Mouse (Mus musculus) lung, embryonic 15.5 days (tissue): ENCODE results near the gene Mrgpre. TPM values are rescaled to one million over a fixed set of nuclear protein-coding genes. Genes with fewer than 3 reads are reported as not detected.

Source experiments
- ATAC-seq: fragments of 200-750 bp; cut with Nextera tagmentation; 2 replicates; pipeline ENCODE4 v1.8.0; 2017; ENCODE audit warnings: moderate number of reproducible peaks, borderline replicate concordance; ENCODE audit not compliant: low FRiP score, low TSS enrichment; ENCODE audit errors: extremely low read depth
- H3K27ac ChIP-seq: fragments of 300-500 bp; sonication (generic); 2 replicates; pipeline ENCODE4 v1.5.1; 2015; ENCODE audit warnings: moderate library complexity, mild to moderate bottlenecking, inconsistent platforms
- H3K27me3 ChIP-seq: fragments of 300-500 bp; sonication (generic); 2 replicates; pipeline ENCODE4 v1.6.1; 2015; ENCODE audit warnings: inconsistent platforms
- H3K36me3 ChIP-seq: fragments of 300-500 bp; sonication (generic); 2 replicates; pipeline ENCODE4 v1.6.1; 2015; ENCODE audit warnings: inconsistent platforms
- H3K4me1 ChIP-seq: fragments of 300-500 bp; sonication (generic); 2 replicates; pipeline ENCODE4 v1.6.1; 2015; ENCODE audit warnings: inconsistent platforms
- H3K4me2 ChIP-seq: fragments of 300-500 bp; sonication (generic); 2 replicates; pipeline ENCODE4 v1.6.1; 2015; ENCODE audit warnings: inconsistent platforms, mild to moderate bottlenecking, moderate library complexity
- H3K4me3 ChIP-seq: fragments of 300-500 bp; sonication (generic); 2 replicates; pipeline ENCODE4 v1.5.1; 2015; ENCODE audit warnings: mild to moderate bottlenecking, inconsistent platforms
- H3K9ac ChIP-seq: fragments of 300-500 bp; sonication (generic); 2 replicates; pipeline ENCODE4 v1.6.1; 2015; ENCODE audit warnings: inconsistent platforms
- H3K9me3 ChIP-seq: fragments of 300-500 bp; sonication (generic); 2 replicates; pipeline ENCODE4 v1.6.1; 2016; ENCODE audit warnings: inconsistent platforms
- WGBS: fragments of 180-500 bp; shearing (Covaris S2); methylation state at CpG from one replicate; pipeline ENCODE4 v1.1.7; 2015; 5-methylcytosine and 5-hydroxymethylcytosine counted together
- polyA plus RNA-seq: library from polyadenylated mRNA; unstranded; fragments of >200 nt; fragmentation: Nextera tagmentation; extraction: Ambion mirVana; gene quantifications from 2 replicates; pipeline ENCODE4 v1.2.1, GENCODE M21; 2015

Mrgpre gene
- polyA plus RNA-seq, 1 experiment from 2014 or later, result 1.1 TPM

GRCm38 (mm10) chr7:143819201-143819600, 34.9 kb upstream of the Mrgpre start:
- ATAC-seq, result no peak
- Histone ChIP-seq H3K4me1 (peaks cover 13% of the 10 kb centered on the region), H3K9ac (no peak overlapping the region), H3K27me3 (no peaks in the 10 kb centered on the region), H3K27ac (no peak overlapping the region), H3K36me3 (peaks cover 12% of the 10 kb centered on the region; the same call in 1 of the 2 replicates), H3K9me3 (no peaks in the 10 kb centered on the region), H3K4me2 (no peak overlapping the region), H3K4me3 (no peak overlapping the region)
- WGBS, result 58% methylated on average over 4 of the region's 4 CpGs

DNA sequence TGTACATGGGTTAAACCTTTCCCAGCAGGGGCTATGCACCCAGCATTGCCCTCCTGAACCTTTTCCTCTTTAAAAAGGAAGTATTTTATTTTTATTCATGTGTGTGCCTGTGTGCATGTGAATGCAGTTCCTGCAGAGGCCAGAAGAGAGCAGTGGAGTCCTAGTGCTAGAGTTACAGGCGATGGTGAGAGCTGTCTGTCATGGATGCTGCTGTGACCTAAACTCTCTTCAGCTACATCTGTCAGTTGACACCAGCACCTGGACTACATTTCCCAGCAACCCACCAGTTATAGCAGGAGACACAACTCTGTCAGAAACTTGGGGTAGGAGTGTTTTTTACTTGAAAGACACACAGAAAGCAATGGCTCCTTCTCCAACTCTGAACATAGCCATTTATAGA, 24.6 kb upstream of the Mrgpre start:
- 61% methylated on average over 1 of the region's 1 CpGs for WGBS

GRCm38 (mm10) chr7:143805199-143805624, 20.9 kb upstream of the Mrgpre start:
- peak; percentile 37 for ATAC-seq
- Histone ChIP-seq H3K4me3 (no peak overlapping the region), H3K27me3 (no peaks in the 10 kb centered on the region), H3K27ac (no peak overlapping the region), H3K36me3 (peaks cover 23% of the 10 kb centered on the region), H3K4me1 (peaks cover 4% of the 10 kb centered on the region; the same call in 1 of the 2 replicates), H3K4me2 (no peak overlapping the region), H3K9ac (no peak overlapping the region), H3K9me3 (no peaks in the 10 kb centered on the region)
- WGBS, result 42% methylated on average over 5 of the region's 5 CpGs

More for the DNA sequence above, 24.6 kb upstream of the Mrgpre start:
- H3K4me2 ChIP-seq, result no peak overlapping the region
- no peak for ATAC-seq
- H3K9ac ChIP-seq, result no peak overlapping the region
- peaks cover 4% of the 10 kb centered on the region; the same call in 1 of the 2 replicates for H3K4me1 ChIP-seq
- H3K36me3 ChIP-seq, result peaks cover 24% of the 10 kb centered on the region
- no peak overlapping the region for H3K4me3 ChIP-seq
- H3K27me3 ChIP-seq, result no peaks in the 10 kb centered on the region
- no peak overlapping the region for H3K27ac ChIP-seq
- H3K9me3 ChIP-seq, result no peaks in the 10 kb centered on the region

DNA sequence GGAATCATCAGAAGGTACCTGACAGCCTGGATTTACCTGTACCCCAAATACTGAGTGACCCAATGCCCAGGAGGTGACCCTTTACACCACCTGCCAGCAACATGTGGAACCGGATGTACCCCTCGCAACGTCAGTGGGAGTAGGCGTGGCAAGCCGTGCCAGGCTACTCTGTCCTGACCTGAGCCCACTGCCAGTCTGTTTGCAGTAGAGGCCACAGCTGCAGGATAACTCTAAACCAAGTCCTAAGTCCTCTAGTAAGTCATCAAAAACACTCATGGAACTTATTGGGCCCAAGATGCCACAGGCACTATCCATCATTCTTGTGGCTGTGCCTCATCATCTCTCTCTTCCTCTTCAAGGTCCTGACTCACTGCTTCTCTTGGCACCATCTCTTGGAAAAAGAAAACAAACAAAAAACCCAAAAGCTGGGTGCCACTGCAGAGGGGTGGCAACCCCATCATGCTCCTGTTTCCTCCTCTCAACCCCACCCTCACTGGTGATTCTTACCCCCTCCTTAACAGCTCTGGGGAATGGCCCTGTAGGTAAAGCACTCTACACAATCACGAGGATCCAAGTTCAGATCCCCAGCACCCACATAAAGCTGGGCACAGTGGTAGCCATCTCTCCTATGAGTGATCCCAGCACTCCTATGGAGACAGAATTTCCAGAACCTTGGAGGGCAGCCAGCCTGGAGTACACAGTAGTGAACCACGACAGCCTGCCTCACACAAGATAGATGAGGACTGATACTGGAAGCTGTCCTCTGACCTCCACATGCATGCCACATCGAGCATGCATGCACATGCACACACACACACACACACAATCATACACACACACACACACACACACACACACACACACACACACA, 17.1 kb upstream of the Mrgpre start:
- Histone ChIP-seq H3K27me3 (no peaks in the 10 kb centered on the region), H3K9ac (no peak overlapping the region), H3K4me2 (no peak overlapping the region), H3K36me3 (peaks cover 35% of the 10 kb centered on the region), H3K4me1 (peaks cover 4% of the 10 kb centered on the region; the same call in 1 of the 2 replicates), H3K9me3 (no peaks in the 10 kb centered on the region), H3K4me3 (no peak overlapping the region), H3K27ac (no peak overlapping the region)
- 77% methylated on average over 8 of the region's 8 CpGs for WGBS
- no peak for ATAC-seq

DNA sequence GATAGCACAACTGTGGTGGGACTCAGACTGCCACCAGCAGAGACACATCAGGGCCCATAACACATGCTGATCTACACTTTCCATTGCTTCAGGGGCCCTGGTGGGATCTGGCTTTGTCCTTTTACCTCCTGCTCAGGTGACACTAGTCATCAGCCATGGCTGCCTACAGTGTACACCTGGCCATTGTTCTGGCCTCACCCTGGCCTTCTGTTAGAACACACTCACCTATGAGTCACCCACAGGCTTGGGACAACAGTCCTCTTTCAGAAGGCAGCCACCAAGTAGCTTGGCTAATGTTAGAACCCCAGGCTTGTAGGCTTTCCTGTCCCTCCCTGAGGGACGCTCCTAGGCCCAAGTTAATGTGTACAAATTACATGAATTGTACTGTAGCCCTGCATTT, 16.5 kb upstream of the Mrgpre start:
- Histone ChIP-seq H3K9ac (no peak overlapping the region), H3K27me3 (no peaks in the 10 kb centered on the region), H3K27ac (no peak overlapping the region), H3K4me2 (no peak overlapping the region), H3K4me1 (peaks cover 4% of the 10 kb centered on the region; the same call in 1 of the 2 replicates), H3K9me3 (no peaks in the 10 kb centered on the region), H3K36me3 (peaks cover 32% of the 10 kb centered on the region), H3K4me3 (no peak overlapping the region)
- WGBS, result 94% methylated on average over 1 of the region's 1 CpGs
- no peak for ATAC-seq

GRCm38 (mm10) chr7:143798783-143799182, 14.5 kb upstream of the Mrgpre start:
- Histone ChIP-seq H3K9me3 (no peaks in the 10 kb centered on the region), H3K36me3 (peaks cover 33% of the 10 kb centered on the region), H3K4me2 (no peak overlapping the region), H3K9ac (no peak overlapping the region), H3K4me1 (no peaks in the 10 kb centered on the region), H3K27me3 (no peaks in the 10 kb centered on the region), H3K27ac (no peak overlapping the region), H3K4me3 (no peak overlapping the region)
- no peak for ATAC-seq
- WGBS, result 86% methylated on average over 4 of the region's 4 CpGs

DNA sequence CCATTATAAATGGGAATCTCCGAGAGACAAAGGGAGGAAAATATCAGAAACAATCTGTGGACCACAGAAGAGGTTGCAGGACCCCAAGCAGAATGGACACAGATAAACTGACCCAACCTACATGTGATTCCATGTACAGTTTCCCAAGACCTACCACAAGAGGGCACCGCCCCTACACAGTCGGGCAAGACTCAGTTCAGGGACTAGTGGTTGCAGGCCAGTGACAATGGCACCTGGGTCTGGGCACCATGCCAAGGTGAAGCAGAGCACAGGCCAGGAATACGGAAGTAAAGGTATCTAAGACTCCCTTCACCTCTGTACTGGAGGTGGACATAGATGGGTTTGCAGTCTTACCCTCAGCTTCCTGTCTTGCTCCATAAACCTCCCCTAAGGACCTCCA, 8.8 kb upstream of the Mrgpre start:
- no peaks in the 10 kb centered on the region for H3K27me3 ChIP-seq
- WGBS, result 59% methylated on average over 4 of the region's 4 CpGs
- ATAC-seq, result 0 out of 2 replicates have a peak, but pooled peaks have one; percentile 8

DNA sequence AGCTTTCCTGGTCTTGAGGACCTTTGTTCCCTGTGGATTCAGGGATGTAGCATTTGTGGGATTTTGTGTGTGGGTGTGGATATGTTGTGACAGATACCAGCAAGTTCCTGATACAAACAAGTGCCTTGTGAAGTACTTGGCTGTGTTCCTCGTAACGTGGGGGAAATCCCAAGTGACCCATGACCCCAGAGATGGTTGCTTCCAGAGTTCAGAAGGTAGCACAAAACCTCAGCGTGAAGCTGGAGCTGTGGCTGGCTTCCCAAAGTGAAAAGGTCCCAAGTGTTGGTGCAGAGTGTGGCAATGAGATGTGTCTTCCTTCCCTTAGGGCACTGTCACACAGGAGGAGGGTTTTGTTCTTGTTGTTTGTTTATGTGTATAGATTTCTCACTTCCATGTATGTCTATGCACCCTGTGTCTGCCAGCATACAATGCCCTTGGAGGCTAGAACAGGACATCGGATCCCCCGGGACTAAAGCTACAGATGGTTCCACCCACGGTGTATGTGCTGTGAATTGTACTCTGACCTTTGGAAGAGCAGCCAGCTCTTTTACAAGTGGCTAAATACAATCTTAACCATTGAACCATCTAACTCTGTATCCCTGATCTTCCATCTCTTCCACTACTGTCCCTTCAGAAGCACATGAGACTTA, 8.2 kb upstream of the Mrgpre start:
- H3K36me3 ChIP-seq, result peaks cover 8% of the 10 kb centered on the region
- 69% methylated on average over 6 of the region's 6 CpGs for whole genome bisulfite sequencing
- no peaks in the 10 kb centered on the region for H3K27me3 ChIP-seq
- no peak overlapping the region for H3K4me3 ChIP-seq
- ATAC-seq, result no peak
- no peaks in the 10 kb centered on the region for H3K9me3 ChIP-seq
- H3K4me2 ChIP-seq, result no peak overlapping the region
- H3K9ac ChIP-seq, result no peak overlapping the region
- no peak overlapping the region for H3K27ac ChIP-seq
- no peaks in the 10 kb centered on the region for H3K4me1 ChIP-seq

More for the DNA sequence above, 8.8 kb upstream of the Mrgpre start:
- Histone ChIP-seq H3K9ac (no peak overlapping the region), H3K4me2 (no peak overlapping the region), H3K4me3 (no peak overlapping the region), H3K4me1 (no peaks in the 10 kb centered on the region), H3K27ac (no peak overlapping the region), H3K9me3 (no peaks in the 10 kb centered on the region), H3K36me3 (peaks cover 13% of the 10 kb centered on the region)

- Histone ChIP-seq H3K4me2 (peak overlapping the region; percentile 68), H3K27me3 (no peaks in the 10 kb centered on the region), H3K4me1 (peaks cover 29% of the 10 kb centered on the region), H3K9ac (peak overlapping the region; percentile 33; the same call in 1 of the 2 replicates), H3K9me3 (no peaks in the 10 kb centered on the region), H3K36me3 (no peaks in the 10 kb centered on the region), H3K27ac (peak overlapping the region; percentile 34), H3K4me3 (peak overlapping the region; percentile 40)
- ATAC-seq, result peak; percentile 43
- 17% methylated on average over 6 of the region's 6 CpGs for WGBS
These were observed 813 bp downstream of the Mrgpre start for GRCm38 (mm10) chr7:143783378-143783995.

DNA sequence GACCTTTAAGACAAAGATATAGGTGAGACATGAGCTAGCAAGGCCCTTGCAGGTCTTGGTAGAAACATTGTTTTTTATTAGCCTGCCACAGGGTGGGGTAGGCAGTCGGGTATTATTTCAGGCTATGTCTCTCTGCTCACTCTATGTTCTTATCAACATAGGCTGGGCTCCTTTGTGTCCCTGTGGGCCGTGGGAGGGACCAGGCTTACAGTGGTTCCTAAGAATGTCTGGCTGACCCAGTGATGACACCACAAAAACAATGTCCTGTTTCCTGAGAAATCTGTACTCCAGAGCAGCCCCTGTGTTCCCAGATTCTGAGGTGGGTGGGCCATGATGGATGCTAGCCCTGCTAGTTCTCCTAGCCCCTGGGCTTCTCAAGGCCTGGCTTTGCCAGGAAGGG, 6.9 kb downstream of the Mrgpre start:
- no peaks in the 10 kb centered on the region for H3K36me3 ChIP-seq
- H3K4me2 ChIP-seq, result no peak overlapping the region
- no peaks in the 10 kb centered on the region for H3K4me1 ChIP-seq
- no peak for ATAC-seq
- no peak overlapping the region for H3K4me3 ChIP-seq
- no peaks in the 10 kb centered on the region for H3K9me3 ChIP-seq
- no peak overlapping the region for H3K27ac ChIP-seq
- H3K27me3 ChIP-seq, result no peaks in the 10 kb centered on the region
- 42% methylated on average over 2 of the region's 2 CpGs for WGBS
- H3K9ac ChIP-seq, result no peak overlapping the region

- no peaks in the 10 kb centered on the region for H3K27me3 ChIP-seq
- no peak overlapping the region for H3K9ac ChIP-seq
These were observed 8.2 kb downstream of the Mrgpre start for GRCm38 (mm10) chr7:143776137-143776536.

More at GRCm38 (mm10) chr7:143776137-143776536, 8.2 kb downstream of the Mrgpre start:
- 16% methylated on average over 3 of the region's 3 CpGs for WGBS
- Histone ChIP-seq H3K4me2 (no peak overlapping the region), H3K4me1 (no peaks in the 10 kb centered on the region), H3K36me3 (no peaks in the 10 kb centered on the region), H3K9me3 (no peaks in the 10 kb centered on the region), H3K4me3 (no peak overlapping the region), H3K27ac (no peak overlapping the region)
- no peak for ATAC-seq
